Mouse (Mus musculus) hindbrain, embryonic 13.5 days (tissue): ENCODE measurements around the gene Zfp541. TPM values are rescaled to one million over a fixed set of nuclear protein-coding genes. Genes with fewer than 3 reads are reported as not detected.

Experiments used
- ATAC-seq: fragments of 200-750 bp; cut with Nextera tagmentation; 2 replicates; pipeline ENCODE4 v1.8.0; 2017; ENCODE audit warnings: moderate TSS enrichment; ENCODE audit not compliant: low FRiP score
- H3K27ac ChIP-seq: fragments of 300-500 bp; sonication (generic); 2 replicates; pipeline ENCODE4 v1.5.1; 2015; ENCODE audit warnings: inconsistent platforms, mild to moderate bottlenecking, moderate library complexity
- H3K27me3 ChIP-seq: fragments of 300-500 bp; sonication (generic); 2 replicates; pipeline ENCODE4 v1.6.1; 2015; ENCODE audit warnings: mild to moderate bottlenecking, inconsistent platforms
- H3K36me3 ChIP-seq: fragments of 300-500 bp; sonication (generic); 2 replicates; pipeline ENCODE4 v1.6.1; 2015; ENCODE audit warnings: mild to moderate bottlenecking, inconsistent platforms
- H3K4me1 ChIP-seq: fragments of 300-500 bp; sonication (generic); replicated peaks from 2 replicates; pipeline ENCODE4 v1.6.1; 2015; ENCODE audit warnings: inconsistent platforms
- H3K4me2 ChIP-seq: fragments of 300-500 bp; sonication (generic); 2 replicates; pipeline ENCODE4 v1.6.1; 2015; ENCODE audit warnings: inconsistent platforms, mild to moderate bottlenecking, moderate library complexity
- H3K4me3 ChIP-seq: fragments of 300-500 bp; sonication (generic); 2 replicates; pipeline ENCODE4 v1.5.1; 2015; ENCODE audit warnings: mild to moderate bottlenecking, inconsistent platforms
- H3K9ac ChIP-seq: fragments of 300-500 bp; sonication (generic); 2 replicates; pipeline ENCODE4 v1.6.1; 2015; ENCODE audit warnings: mild to moderate bottlenecking, inconsistent platforms
- H3K9me3 ChIP-seq: fragments of 300-500 bp; sonication (generic); 2 replicates; pipeline ENCODE4 v1.6.1; 2016; ENCODE audit warnings: inconsistent platforms
- WGBS: fragments of 180-500 bp; shearing (Covaris S2); methylation state at CpG from one replicate; pipeline ENCODE4 v1.1.7; 2015; 5-methylcytosine and 5-hydroxymethylcytosine counted together
- polyA plus RNA-seq: library from polyadenylated mRNA; unstranded; fragments of >200 nt; fragmentation: Nextera tagmentation; extraction: Ambion mirVana; gene quantifications from 2 replicates; pipeline ENCODE4 v1.2.1, GENCODE M21; 2015

The Zfp541 gene
- polyA plus RNA-seq, 1 experiment from 2014 or later: 0.09 TPM

- Histone ChIP-seq H3K4me3 (peak within 1 kb of the TSS; percentile 88), H3K9ac (peak within 1 kb of the TSS; percentile 100), H3K9me3 (no peaks in the 10 kb centered on the region), H3K4me2 (peak within 1 kb of the TSS; percentile 85), H3K4me1 (peaks cover 66% of the 10 kb centered on the region), H3K27ac (peak within 1 kb of the TSS; percentile 99), H3K36me3 (no peaks in the 10 kb centered on the region), H3K27me3 (no peaks in the 10 kb centered on the region)
- peak; percentile 71 for ATAC-seq
- WGBS: under 1% methylated on average over 45 of the region's 69 CpGs
Observed at GRCm38 (mm10) chr7:16047338-16048146, 14.1 kb upstream of the Zfp541 start, which contains the start of gene Bicra. TSS of gene Bicra (minus strand) at chr7:16047921.

- no peaks in the 10 kb centered on the region for H3K27me3 ChIP-seq
- no peaks in the 10 kb centered on the region for H3K9me3 ChIP-seq
- H3K36me3 ChIP-seq: no peaks in the 10 kb centered on the region
- under 1% methylated on average over 20 of the region's 20 CpGs for WGBS
- peak overlapping the region; percentile 100 for H3K9ac ChIP-seq
- peak overlapping the region; percentile 99 for H3K27ac ChIP-seq
- H3K4me2 ChIP-seq: peak overlapping the region; percentile 85
- H3K4me1 ChIP-seq: peaks cover 59% of the 10 kb centered on the region
- peak; percentile 82 for ATAC-seq
- peak overlapping the region; percentile 88 for H3K4me3 ChIP-seq
Observed at GRCm38 (mm10) chr7:16048164-16048564, 13.4 kb upstream of the Zfp541 start.

GRCm38 (mm10) chr7:16048675-16049575 lies 12.7 kb upstream of the Zfp541 start:
- ATAC-seq: no peak
- 9% methylated on average over 36 of the region's 36 CpGs for WGBS

GRCm38 (mm10) chr7:16049576-16049915 lies 12.1 kb upstream of the Zfp541 start:
- H3K9me3 ChIP-seq: no peaks in the 10 kb centered on the region
- 77% methylated on average over 7 of the region's 7 CpGs for WGBS
- peak overlapping the region; percentile 100 for H3K9ac ChIP-seq
- no peak for ATAC-seq
- peak overlapping the region; percentile 91; the same call in 1 of the 2 replicates for H3K27ac ChIP-seq
- no peaks in the 10 kb centered on the region for H3K36me3 ChIP-seq
- H3K27me3 ChIP-seq: no peaks in the 10 kb centered on the region
- peak overlapping the region; percentile 85 for H3K4me2 ChIP-seq
- peaks cover 45% of the 10 kb centered on the region for H3K4me1 ChIP-seq
- H3K4me3 ChIP-seq: peak overlapping the region; percentile 88

More at GRCm38 (mm10) chr7:16048675-16049575, 12.7 kb upstream of the Zfp541 start:
- Histone ChIP-seq H3K4me2 (peak overlapping the region; percentile 85), H3K4me1 (peaks cover 52% of the 10 kb centered on the region), H3K9ac (peak overlapping the region; percentile 100), H3K36me3 (no peaks in the 10 kb centered on the region), H3K9me3 (no peaks in the 10 kb centered on the region), H3K27me3 (no peaks in the 10 kb centered on the region), H3K27ac (peak overlapping the region; percentile 91), H3K4me3 (peak overlapping the region; percentile 88)

- Histone ChIP-seq H3K27me3 (no peaks in the 10 kb centered on the region), H3K9ac (no peak overlapping the region), H3K4me1 (peaks cover 35% of the 10 kb centered on the region), H3K4me3 (no peak overlapping the region), H3K4me2 (no peak overlapping the region), H3K27ac (no peak overlapping the region), H3K36me3 (no peaks in the 10 kb centered on the region), H3K9me3 (no peaks in the 10 kb centered on the region)
- no peak for ATAC-seq
- 93% methylated on average over 3 of the region's 3 CpGs for WGBS
Observed at GRCm38 (mm10) chr7:16050600-16050999, 11.0 kb upstream of the Zfp541 start.

GRCm38 (mm10) chr7:16051883-16052595 lies 9.6 kb upstream of the Zfp541 start:
- no peak for ATAC-seq
- Histone ChIP-seq H3K4me2 (peak overlapping the region; percentile 64), H3K4me1 (peaks cover 27% of the 10 kb centered on the region), H3K9ac (peak overlapping the region; percentile 60), H3K9me3 (no peaks in the 10 kb centered on the region), H3K27me3 (no peaks in the 10 kb centered on the region), H3K4me3 (peak overlapping the region; percentile 46), H3K36me3 (no peaks in the 10 kb centered on the region), H3K27ac (peak overlapping the region; percentile 85)
- WGBS: 7% methylated on average over 19 of the region's 19 CpGs

- WGBS: under 1% methylated on average over 24 of the region's 24 CpGs
- Histone ChIP-seq H3K36me3 (no peaks in the 10 kb centered on the region), H3K4me1 (peaks cover 27% of the 10 kb centered on the region), H3K27me3 (peaks cover under 1% of the 10 kb centered on the region; the same call in 1 of the 2 replicates), H3K9me3 (no peaks in the 10 kb centered on the region), H3K9ac (peak overlapping the region; percentile 60), H3K27ac (peak overlapping the region; percentile 85), H3K4me2 (peak overlapping the region; percentile 64), H3K4me3 (peak overlapping the region; percentile 46)
- ATAC-seq: peak; percentile 87
Observed at GRCm38 (mm10) chr7:16052684-16053083, 8.9 kb upstream of the Zfp541 start.

GRCm38 (mm10) chr7:16053105-16053504 lies 8.5 kb upstream of the Zfp541 start:
- H3K27ac ChIP-seq: peak overlapping the region; percentile 13

GRCm38 (mm10) chr7:16054966-16055365 lies 6.6 kb upstream of the Zfp541 start:
- 67% methylated on average over 4 of the region's 4 CpGs for WGBS
- no peak for ATAC-seq
- Histone ChIP-seq H3K9me3 (no peaks in the 10 kb centered on the region), H3K9ac (no peak overlapping the region), H3K27me3 (peaks cover 20% of the 10 kb centered on the region), H3K4me2 (no peak overlapping the region), H3K4me1 (peaks cover 14% of the 10 kb centered on the region), H3K27ac (no peak overlapping the region), H3K36me3 (no peaks in the 10 kb centered on the region), H3K4me3 (no peak overlapping the region)

More at GRCm38 (mm10) chr7:16053105-16053504, 8.5 kb upstream of the Zfp541 start:
- no peak for ATAC-seq
- H3K4me2 ChIP-seq: peak overlapping the region; percentile 64
- H3K9me3 ChIP-seq: no peaks in the 10 kb centered on the region
- peaks cover 27% of the 10 kb centered on the region for H3K4me1 ChIP-seq
- H3K27me3 ChIP-seq: peaks cover 5% of the 10 kb centered on the region; the same call in 1 of the 2 replicates
- H3K9ac ChIP-seq: no peak overlapping the region
- no peaks in the 10 kb centered on the region for H3K36me3 ChIP-seq
- WGBS: 15% methylated on average over 6 of the region's 6 CpGs
- H3K4me3 ChIP-seq: peak overlapping the region; percentile 46

- peaks cover 27% of the 10 kb centered on the region for H3K27me3 ChIP-seq
- no peak overlapping the region for H3K4me3 ChIP-seq
- no peak for ATAC-seq
- no peaks in the 10 kb centered on the region for H3K36me3 ChIP-seq
- no peak overlapping the region for H3K4me2 ChIP-seq
- no peak overlapping the region for H3K9ac ChIP-seq
- no peaks in the 10 kb centered on the region for H3K9me3 ChIP-seq
- WGBS: 83% methylated on average over 6 of the region's 6 CpGs
- H3K27ac ChIP-seq: no peak overlapping the region
- H3K4me1 ChIP-seq: peaks cover 8% of the 10 kb centered on the region
Observed at GRCm38 (mm10) chr7:16055665-16056064, 5.9 kb upstream of the Zfp541 start.

- WGBS: 30% methylated on average over 5 of the region's 5 CpGs
- Histone ChIP-seq H3K4me3 (no peak overlapping the region), H3K27ac (no peak overlapping the region), H3K9me3 (no peaks in the 10 kb centered on the region), H3K36me3 (no peaks in the 10 kb centered on the region), H3K4me1 (peaks cover 8% of the 10 kb centered on the region), H3K4me2 (no peak overlapping the region), H3K9ac (no peak overlapping the region), H3K27me3 (peaks cover 37% of the 10 kb centered on the region)
- ATAC-seq: no peak
Observed at GRCm38 (mm10) chr7:16056459-16057135, 5.0 kb upstream of the Zfp541 start.
